Mouse (Mus musculus): ENCODE results near the gene Pole2.

DNA sequence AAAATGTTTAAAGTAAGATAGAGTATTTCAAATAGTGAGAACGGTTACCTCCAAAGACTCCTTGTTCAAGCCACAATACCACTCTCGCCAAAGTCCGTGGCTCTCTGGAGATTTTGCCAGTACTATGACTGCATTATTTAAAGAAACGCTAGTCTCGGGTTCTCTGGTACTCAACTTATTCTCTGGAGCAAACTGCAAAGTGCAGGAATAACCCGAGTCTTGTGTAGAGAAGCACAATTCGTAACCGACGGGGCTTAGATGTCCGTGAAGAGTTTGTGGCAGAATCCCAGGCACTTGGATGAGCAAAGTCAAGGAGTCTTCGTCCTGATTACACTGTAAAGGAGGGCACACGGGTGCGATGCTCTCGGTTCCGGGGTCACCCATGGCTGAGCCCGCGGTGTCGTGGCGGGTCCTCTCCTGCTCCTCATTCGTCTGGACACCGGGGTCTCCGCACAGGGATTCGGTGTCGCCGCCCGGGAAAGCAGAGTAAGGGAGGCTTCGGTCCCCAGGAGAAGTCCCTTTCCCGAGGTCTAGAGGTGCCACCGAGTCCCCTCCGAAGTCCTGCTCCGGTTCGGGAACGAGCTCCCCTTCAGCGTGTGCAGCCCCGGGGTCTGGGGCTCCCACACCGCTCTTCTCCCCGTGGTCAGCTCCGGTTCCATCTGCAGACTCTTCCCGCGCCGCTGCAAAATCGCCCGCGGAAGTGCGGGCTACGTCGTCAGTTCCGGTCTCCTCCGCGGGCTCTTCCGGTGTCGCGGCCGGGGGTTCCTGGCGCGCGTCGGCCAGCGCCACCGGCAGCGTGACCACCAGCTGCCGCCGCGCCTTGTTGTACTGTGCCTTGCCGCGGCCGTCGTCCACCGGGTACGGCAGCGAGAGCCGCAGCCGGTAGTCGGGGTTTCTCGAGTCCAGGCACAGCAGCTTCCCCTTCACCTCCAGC, 31.3 kb downstream of the Pole2 start, which contains the start of gene Gm49383:
- TF ChIP-seq CTCF (IDR thresholded peaks at IDR 0.05; ENCODE audit: low read depth, low read length) (no peak), POLR2A (IDR thresholded peaks at IDR 0.05; ENCODE audit: extremely low read depth, insufficient read depth, low read length) (peak; percentile 85)

Measured in liver, adult 2 months (tissue).